ENCODE assay signal across 26 mouse cellular contexts in genomic region chr10:95225006-95225405, GRCm38 (mm10).
DNase-seq lines count a peak whose midpoint lies in the region; ATAC-seq and TF ChIP-seq lines count a peak whose summit lies in the region.
"Had no signal": no experiment of that assay in that cellular context is flagged by ENCODE, and none has a peak within 500 bp of the region (broad histone marks: within the 10 kb centered on the region; RNA-seq: fewer than 3 reads in every experiment).

No protein-coding gene starts in this region.

- H3K4me1 ChIP-seq in limb, embryonic 11.5 days (ENCODE audit: control insufficient read depth, insufficient read depth, low read length) = peaks cover 19% of the 10 kb centered on the region
- H3K4me1 ChIP-seq in limb, embryonic 10.5 days = peaks cover 74% of the 10 kb centered on the region
- H3K4me1 ChIP-seq in embryonic facial prominence, embryonic 11.5 days (ENCODE audit: control insufficient read depth, insufficient read depth, low read length) = no peaks in the 10 kb centered on the region
- peaks cover 39% of the 10 kb centered on the region for H3K4me1 ChIP-seq in limb, embryonic 12.5 days (replicated peaks)
- H3K4me1 ChIP-seq in hindbrain, postnatal 0 days (ENCODE audit: insufficient read depth, low read length) = no peaks in the 10 kb centered on the region

- H3K9me3 ChIP-seq in limb, embryonic 11.5 days (ENCODE audit: control insufficient read depth, low read length) = no peaks in the 10 kb centered on the region
- no peaks in the 10 kb centered on the region for H3K9me3 ChIP-seq in limb, embryonic 10.5 days (replicated peaks)
- no peaks in the 10 kb centered on the region for H3K9me3 ChIP-seq in embryonic facial prominence, embryonic 11.5 days (replicated peaks; ENCODE audit: control insufficient read depth, low read length)
- H3K9me3 ChIP-seq in limb, embryonic 12.5 days = no peaks in the 10 kb centered on the region
- no peaks in the 10 kb centered on the region for H3K9me3 ChIP-seq in hindbrain, postnatal 0 days (ENCODE audit: low read length)
- H3K9me3 ChIP-seq: embryonic facial prominence, embryonic 12.5 days; heart, embryonic 10.5 days; heart, embryonic 13.5 days; hindbrain, embryonic 13.5 days had no signal

- H3K27ac ChIP-seq in limb, embryonic 11.5 days (replicated peaks; ENCODE audit: low read depth, low read length) = no peak overlapping the region
- H3K27ac ChIP-seq in limb, embryonic 10.5 days = no peak overlapping the region
- no peak overlapping the region for H3K27ac ChIP-seq in embryonic facial prominence, embryonic 11.5 days (replicated peaks; ENCODE audit: low read depth, low read length)
- H3K27ac ChIP-seq in limb, embryonic 12.5 days = no peak overlapping the region
- H3K27ac ChIP-seq in hindbrain, postnatal 0 days = no peak overlapping the region
- H3K27ac ChIP-seq: embryonic facial prominence, embryonic 12.5 days; heart, embryonic 10.5 days; heart, embryonic 13.5 days; hindbrain, embryonic 13.5 days had no signal

- WGBS in limb, embryonic 11.5 days = 31% methylated on average over 4 of the region's 4 CpGs
- WGBS in limb, embryonic 10.5 days = 45% methylated on average over 4 of the region's 4 CpGs
- 47% methylated on average over 4 of the region's 4 CpGs for WGBS in embryonic facial prominence, embryonic 11.5 days
- WGBS in limb, embryonic 12.5 days = 27% methylated on average over 4 of the region's 4 CpGs
- WGBS in hindbrain, postnatal 0 days = 94% methylated on average over 4 of the region's 4 CpGs

- ATAC-seq in limb, embryonic 11.5 days (ENCODE audit: insufficient number of reproducible peaks, low FRiP score, low TSS enrichment, low read depth) = 0 out of 2 replicates have a peak, but pooled peaks have one; percentile 63
- ATAC-seq in embryonic facial prominence, embryonic 11.5 days (replicated peaks; ENCODE audit: insufficient number of reproducible peaks, low FRiP score, low TSS enrichment, low read depth) = 0 out of 2 replicates have a peak, but pooled peaks have one; percentile 29
- peak; percentile 56; the same call in 1 of the 2 replicates for ATAC-seq in limb, embryonic 12.5 days (ENCODE audit: insufficient number of reproducible peaks, insufficient read depth, low FRiP score, low TSS enrichment, low read depth)
- ATAC-seq in hindbrain, postnatal 0 days = no peak
- ATAC-seq: forebrain, embryonic 14.5 days; forebrain, postnatal 0 days; hindbrain, embryonic 16.5 days; inflammation-experienced regulatory T-cells, adult 6 months; intestine, embryonic 16.5 days; Patski had no signal

- peak; percentile 45 for DNase-seq in limb, embryonic 11.5 days (ENCODE audit: low spot score)
- DNase-seq in limb, embryonic 10.5 days (ENCODE audit: low spot score) = no peak
- peak; percentile 33 for DNase-seq in NIH3T3 (ENCODE audit: low read depth)
- DNase-seq in embryonic facial prominence, embryonic 11.5 days (ENCODE audit: low spot score) = peak; percentile 74
- DNase-seq in left cerebral cortex, adult 8-10 months (ENCODE audit: low spot score in 2 of 2) = no peak
- no peak for DNase-seq in hindbrain, postnatal 0 days (ENCODE audit: low spot score)
- DNase-seq in layer of hippocampus, postnatal 25 days (ENCODE audit: extremely low spot score in 1 of 2, low spot score in 1 of 2) = no peak
- DNase-seq: adrenal gland, postnatal 10 days; adrenal gland, postnatal 36 days; cerebellum, adult 18-20 months; cerebellum, adult 9-10 months; cerebellum, postnatal 14 days; forebrain, postnatal 0 days; gastrocnemius, postnatal 25 days; heart, adult 18-20 months had no signal

- H3K27me3 ChIP-seq in limb, embryonic 11.5 days (ENCODE audit: control insufficient read depth, insufficient read depth, low read length) = no peaks in the 10 kb centered on the region
- H3K27me3 ChIP-seq in limb, embryonic 10.5 days (ENCODE audit: low read depth, poor library complexity, severe bottlenecking) = peaks cover 5% of the 10 kb centered on the region; the same call in 1 of the 2 replicates
- H3K27me3 ChIP-seq in embryonic facial prominence, embryonic 11.5 days (ENCODE audit: control insufficient read depth, insufficient read depth, low read length) = no peaks in the 10 kb centered on the region
- H3K27me3 ChIP-seq in limb, embryonic 12.5 days = no peaks in the 10 kb centered on the region
- H3K27me3 ChIP-seq in hindbrain, postnatal 0 days (ENCODE audit: insufficient read depth, low read length) = no peaks in the 10 kb centered on the region
- H3K27me3 ChIP-seq: embryonic facial prominence, embryonic 12.5 days; heart, embryonic 13.5 days; hindbrain, embryonic 13.5 days; Patski had no signal

- H3K36me3 ChIP-seq in limb, embryonic 11.5 days (ENCODE audit: control insufficient read depth, insufficient read depth, low read length) = no peaks in the 10 kb centered on the region
- H3K36me3 ChIP-seq in limb, embryonic 10.5 days = no peaks in the 10 kb centered on the region
- no peaks in the 10 kb centered on the region for H3K36me3 ChIP-seq in embryonic facial prominence, embryonic 11.5 days (replicated peaks; ENCODE audit: control insufficient read depth, insufficient read depth, low read depth, low read length)
- no peaks in the 10 kb centered on the region for H3K36me3 ChIP-seq in limb, embryonic 12.5 days
- H3K36me3 ChIP-seq in hindbrain, postnatal 0 days (ENCODE audit: insufficient read depth, low read length) = no peaks in the 10 kb centered on the region
- H3K36me3 ChIP-seq: embryonic facial prominence, embryonic 12.5 days; heart, embryonic 10.5 days; heart, embryonic 13.5 days; hindbrain, embryonic 13.5 days had no signal

- H3K4me2 ChIP-seq in limb, embryonic 11.5 days (ENCODE audit: low read depth, severe bottlenecking) = no peak overlapping the region
- no peak overlapping the region for H3K4me2 ChIP-seq in embryonic facial prominence, embryonic 11.5 days (ENCODE audit: low read depth, low read length)
- no peak overlapping the region for H3K4me2 ChIP-seq in limb, embryonic 12.5 days
- H3K4me2 ChIP-seq in hindbrain, postnatal 0 days (ENCODE audit: low read depth, low read length) = no peak overlapping the region
- H3K4me2 ChIP-seq: embryonic facial prominence, embryonic 12.5 days; heart, embryonic 13.5 days; hindbrain, embryonic 13.5 days had no signal

- no peak overlapping the region for H3K9ac ChIP-seq in limb, embryonic 11.5 days (ENCODE audit: low read length)
- H3K9ac ChIP-seq in embryonic facial prominence, embryonic 11.5 days (replicated peaks; ENCODE audit: low read length) = no peak overlapping the region
- no peak overlapping the region for H3K9ac ChIP-seq in limb, embryonic 12.5 days (replicated peaks)
- H3K9ac ChIP-seq in hindbrain, postnatal 0 days (replicated peaks; ENCODE audit: low read length) = no peak overlapping the region
- H3K9ac ChIP-seq: embryonic facial prominence, embryonic 12.5 days; forebrain, postnatal 0 days; heart, embryonic 13.5 days; hindbrain, embryonic 13.5 days had no signal

- TF ChIP-seq CTCF in hindbrain, postnatal 0 days (IDR thresholded peaks at IDR 0.05; ENCODE audit: low read depth) = no peak

- H3K4me3 ChIP-seq in limb, embryonic 11.5 days (ENCODE audit: low read depth, low read length) = no peak overlapping the region
- no peak overlapping the region for H3K4me3 ChIP-seq in limb, embryonic 10.5 days
- no peak overlapping the region for H3K4me3 ChIP-seq in embryonic facial prominence, embryonic 11.5 days (ENCODE audit: low read depth, low read length)
- no peak overlapping the region for H3K4me3 ChIP-seq in limb, embryonic 12.5 days (replicated peaks)
- no peak overlapping the region for H3K4me3 ChIP-seq in hindbrain, postnatal 0 days (ENCODE audit: low read length)
- H3K4me3 ChIP-seq: embryonic facial prominence, embryonic 12.5 days; erythroblast, embryonic 14.5 days; heart, embryonic 10.5 days; heart, embryonic 13.5 days; hindbrain, embryonic 13.5 days had no signal

Comparison
In these comparisons a context has a peak if more than half of its experiments do, and no peak if none do; other contexts are left out.
1. DNase-seq: peak in limb, embryonic 11.5 days (single experiment), NIH3T3 (single experiment) and embryonic facial prominence, embryonic 11.5 days (single experiment); none in limb, embryonic 10.5 days (single experiment), left cerebral cortex, adult 8-10 months (0 of 2), hindbrain, postnatal 0 days (single experiment) and layer of hippocampus, postnatal 25 days (0 of 2).